Mouse (Mus musculus) limb, embryonic 11.5 days (tissue): ENCODE measurements around the gene Banp. TPM values are rescaled to one million over a fixed set of nuclear protein-coding genes. Genes with fewer than 3 reads are reported as not detected.

Source experiments
- ATAC-seq: fragments of 200-750 bp; cut with Nextera tagmentation; 2 replicates; pipeline ENCODE4 v1.8.0; 2017; ENCODE audit warnings: low read depth; ENCODE audit not compliant: insufficient number of reproducible peaks, low FRiP score, low TSS enrichment
- DNase-seq: peaks from one replicate; pipeline ENCODE4 v3.0.0-alpha.2; 2015; ENCODE audit warnings: low spot score
- H3K27ac ChIP-seq: fragments of 300-500 bp; sonication (generic); replicated peaks from 2 replicates; pipeline ENCODE4 v1.5.1; 2014; ENCODE audit warnings: low read depth, mild to moderate bottlenecking, low read length
- H3K27me3 ChIP-seq: fragments of 300-500 bp; sonication (generic); 2 replicates; pipeline ENCODE4 v1.6.1; 2014; ENCODE audit warnings: mild to moderate bottlenecking, low read length, mixed read lengths; ENCODE audit not compliant: control insufficient read depth, insufficient read depth
- H3K36me3 ChIP-seq: fragments of 300-500 bp; sonication (generic); 2 replicates; pipeline ENCODE4 v1.6.1; 2014; ENCODE audit warnings: mild to moderate bottlenecking, low read length, moderate library complexity, mixed read lengths; ENCODE audit not compliant: control insufficient read depth, insufficient read depth
- H3K4me1 ChIP-seq: fragments of 300-500 bp; sonication (generic); 2 replicates; pipeline ENCODE4 v1.6.1; 2014; ENCODE audit warnings: low read length, mixed read lengths; ENCODE audit not compliant: control insufficient read depth, insufficient read depth
- H3K4me2 ChIP-seq: fragments of 300-500 bp; sonication (generic); 2 replicates; pipeline ENCODE4 v1.6.1; 2014; ENCODE audit warnings: low read depth, mild to moderate bottlenecking, moderate library complexity; ENCODE audit not compliant: severe bottlenecking
- H3K4me3 ChIP-seq: fragments of 300-500 bp; sonication (generic); 2 replicates; pipeline ENCODE4 v1.5.1; 2014; ENCODE audit warnings: low read depth, low read length
- H3K9ac ChIP-seq: fragments of 300-500 bp; sonication (generic); 2 replicates; pipeline ENCODE4 v1.6.1; 2014; ENCODE audit warnings: mild to moderate bottlenecking, low read length
- H3K9me3 ChIP-seq: fragments of 300-500 bp; sonication (generic); 2 replicates; pipeline ENCODE4 v1.6.1; 2016; ENCODE audit warnings: low read length; ENCODE audit not compliant: control insufficient read depth
- WGBS: fragments of 180-500 bp; shearing (Covaris S2); extraction: QIAGEN DNeasy Blood & Tissue Kit; methylation state at CpG from one replicate; pipeline ENCODE4 v1.1.7; 2014; 5-methylcytosine and 5-hydroxymethylcytosine counted together
- polyA plus RNA-seq: library from polyadenylated mRNA; unstranded; fragments of >200 nt; fragmentation: Nextera tagmentation; extraction: Ambion mirVana; gene quantifications from 2 replicates; pipeline ENCODE4 v1.2.1, GENCODE M21; 2014

Gene Banp
- polyA plus RNA-seq, 1 experiment from 2014 or later = 58.1 TPM

GRCm38 (mm10) chr8:121943057-121943540 lies 6.5 kb upstream of the Banp start:
- 35% methylated on average over 2 of the region's 2 CpGs for WGBS
- H3K27me3 ChIP-seq = no peaks in the 10 kb centered on the region
- no peak overlapping the region for H3K4me2 ChIP-seq
- DNase-seq (no peak), ATAC-seq (no peak)
- H3K9me3 ChIP-seq = no peaks in the 10 kb centered on the region
- peaks cover 11% of the 10 kb centered on the region for H3K4me1 ChIP-seq
- no peaks in the 10 kb centered on the region for H3K36me3 ChIP-seq
- no peak overlapping the region for H3K9ac ChIP-seq
- no peak overlapping the region for H3K4me3 ChIP-seq
- H3K27ac ChIP-seq = no peak overlapping the region

DNA sequence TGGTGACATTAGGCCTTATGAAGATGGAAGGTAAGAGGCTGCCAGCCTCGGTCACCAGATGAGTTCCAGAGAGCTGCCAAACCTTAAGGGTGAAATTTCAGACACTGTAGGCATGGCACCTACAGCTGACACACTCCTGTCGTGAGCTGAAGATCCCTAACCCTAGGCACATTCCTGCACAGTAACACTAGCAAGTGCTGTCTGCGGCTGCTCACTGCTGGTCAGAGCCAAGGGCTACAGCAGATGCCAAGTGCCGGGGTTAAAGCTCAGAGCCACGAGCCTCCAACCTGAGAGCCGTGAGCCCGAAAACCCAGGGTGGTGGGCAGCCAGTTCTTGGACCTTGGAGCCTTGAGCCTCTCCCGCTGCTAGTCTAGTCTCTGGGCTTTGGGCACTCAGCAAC lies 5.8 kb upstream of the Banp start:
- no peaks in the 10 kb centered on the region for H3K9me3 ChIP-seq
- no peaks in the 10 kb centered on the region for H3K27me3 ChIP-seq
- H3K4me1 ChIP-seq = peaks cover 16% of the 10 kb centered on the region
- DNase-seq (no peak), ATAC-seq (no peak)
- 80% methylated on average over 8 of the region's 8 CpGs for WGBS
- H3K4me3 ChIP-seq = no peak overlapping the region
- H3K27ac ChIP-seq = no peak overlapping the region
- H3K36me3 ChIP-seq = no peaks in the 10 kb centered on the region
- no peak overlapping the region for H3K4me2 ChIP-seq
- H3K9ac ChIP-seq = no peak overlapping the region

GRCm38 (mm10) chr8:121944831-121945230 lies 4.7 kb upstream of the Banp start, which contains the start of gene Car5a:
Gene Car5a, minus strand, starts transcription at chr8:121944904.
- DNase-seq = no peak
- no peak within 1 kb of the TSS for H3K4me3 ChIP-seq
- H3K27ac ChIP-seq = no peak within 1 kb of the TSS
- H3K9me3 ChIP-seq = no peaks in the 10 kb centered on the region
- H3K4me2 ChIP-seq = no peak within 1 kb of the TSS
- no peak for ATAC-seq
- no peaks in the 10 kb centered on the region for H3K36me3 ChIP-seq
- peaks cover 21% of the 10 kb centered on the region for H3K4me1 ChIP-seq
- no peak within 1 kb of the TSS for H3K9ac ChIP-seq
- H3K27me3 ChIP-seq = no peaks in the 10 kb centered on the region

DNA sequence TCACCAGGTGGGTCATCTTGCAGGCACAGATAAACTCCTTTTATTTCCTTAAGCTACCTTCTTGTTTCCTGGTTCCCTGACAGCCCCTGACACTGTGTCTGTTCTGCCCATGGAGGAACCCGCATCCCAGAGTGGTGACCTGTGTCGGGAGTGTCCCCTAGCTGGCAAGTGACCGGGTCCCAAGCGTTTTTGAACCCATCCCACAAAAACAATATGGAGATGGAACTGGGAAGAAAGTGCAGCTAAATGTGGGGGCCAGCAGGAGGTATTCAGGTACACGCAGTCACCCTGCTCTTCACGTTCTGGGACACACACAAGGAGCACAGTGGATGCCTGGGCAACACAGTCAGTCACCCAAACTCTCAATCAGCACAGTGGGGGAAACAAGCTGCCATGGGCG lies 3.2 kb upstream of the Banp start:
- Histone ChIP-seq H3K9me3 (no peaks in the 10 kb centered on the region), H3K36me3 (no peaks in the 10 kb centered on the region), H3K27ac (no peak overlapping the region), H3K4me1 (peaks cover 21% of the 10 kb centered on the region), H3K27me3 (no peaks in the 10 kb centered on the region), H3K4me3 (no peak overlapping the region), H3K9ac (no peak overlapping the region), H3K4me2 (no peak overlapping the region)
- ATAC-seq = no peak
- no peak for DNase-seq
- WGBS = 83% methylated on average over 7 of the region's 7 CpGs

DNA sequence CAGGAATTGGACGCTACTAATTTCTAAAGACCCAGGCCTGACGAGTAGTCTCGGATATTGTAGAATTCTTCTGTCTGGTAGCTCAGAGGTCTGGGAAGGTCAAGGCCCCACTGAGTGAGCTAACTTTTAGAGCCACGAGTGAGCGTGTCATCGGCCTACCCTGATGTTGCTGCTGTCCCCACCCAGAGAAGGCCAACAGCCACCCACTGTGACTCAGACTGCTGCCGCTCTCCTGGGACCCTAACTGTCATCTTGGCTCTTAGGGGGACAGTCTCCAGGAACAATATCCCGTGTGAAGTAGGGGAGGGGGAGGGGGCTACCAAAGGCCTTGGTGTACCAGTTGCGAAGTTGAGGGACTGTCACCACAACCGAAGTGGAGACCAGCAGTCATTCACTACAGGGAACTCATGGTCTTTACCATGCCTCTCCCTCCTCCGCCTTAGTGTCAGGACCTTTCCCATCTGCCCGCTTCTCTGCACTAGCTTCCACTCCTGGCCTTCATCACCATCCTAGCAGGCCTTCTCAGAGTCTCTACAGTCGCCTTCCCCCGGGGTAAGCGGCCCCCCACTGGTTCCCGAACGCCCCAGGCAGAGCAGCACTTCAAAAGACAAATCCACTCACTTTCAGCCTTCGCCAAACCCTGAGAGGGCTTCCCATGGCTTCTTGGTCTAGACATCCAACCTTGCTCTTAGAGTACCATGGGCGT lies 2.4 kb upstream of the Banp start:
- H3K36me3 ChIP-seq = no peaks in the 10 kb centered on the region
- H3K27me3 ChIP-seq = no peaks in the 10 kb centered on the region
- peak overlapping the region; percentile 88 for H3K27ac ChIP-seq
- peak overlapping the region; percentile 67 for H3K9ac ChIP-seq
- H3K9me3 ChIP-seq = no peaks in the 10 kb centered on the region
- peak overlapping the region; percentile 32 for H3K4me3 ChIP-seq
- peaks cover 23% of the 10 kb centered on the region for H3K4me1 ChIP-seq
- 28% methylated on average over 19 of the region's 19 CpGs for WGBS
- DNase-seq = no peak
- H3K4me2 ChIP-seq = peak overlapping the region; percentile 72
- ATAC-seq = no peak

- WGBS = under 1% methylated on average over 18 of the region's 18 CpGs
- H3K4me2 ChIP-seq = peak overlapping the region; percentile 72
- H3K36me3 ChIP-seq = no peaks in the 10 kb centered on the region
- peaks cover 23% of the 10 kb centered on the region for H3K4me1 ChIP-seq
- H3K4me3 ChIP-seq = peak overlapping the region; percentile 32
- H3K27me3 ChIP-seq = no peaks in the 10 kb centered on the region
- no peaks in the 10 kb centered on the region for H3K9me3 ChIP-seq
- DNase-seq (peak; percentile 96), ATAC-seq (peak; percentile 49; the same call in 1 of the 2 replicates)
- H3K27ac ChIP-seq = peak overlapping the region; percentile 88
- H3K9ac ChIP-seq = peak overlapping the region; percentile 67
Measured at GRCm38 (mm10) chr8:121947753-121948141, 1.8 kb upstream of the Banp start.

GRCm38 (mm10) chr8:121948321-121949145 lies 1.0 kb upstream of the Banp start:
- WGBS = 60% methylated on average over 19 of the region's 19 CpGs
- H3K36me3 ChIP-seq = peaks cover 4% of the 10 kb centered on the region; the same call in 1 of the 2 replicates
- H3K9ac ChIP-seq = peak overlapping the region; percentile 53; the same call in 1 of the 2 replicates
- H3K9me3 ChIP-seq = no peaks in the 10 kb centered on the region
- H3K4me3 ChIP-seq = peak overlapping the region; percentile 32
- DNase-seq = no peak
- peak overlapping the region; percentile 72 for H3K4me2 ChIP-seq
- no peak for ATAC-seq
- H3K4me1 ChIP-seq = peaks cover 23% of the 10 kb centered on the region
- no peaks in the 10 kb centered on the region for H3K27me3 ChIP-seq
- H3K27ac ChIP-seq = peak overlapping the region; percentile 88

- WGBS = under 1% methylated on average over 62 of the region's 66 CpGs
- Histone ChIP-seq H3K4me2 (peak overlapping the region; percentile 93), H3K4me3 (peak overlapping the region; percentile 90), H3K9me3 (no peaks in the 10 kb centered on the region), H3K27ac (peak overlapping the region; percentile 92), H3K4me1 (peaks cover 23% of the 10 kb centered on the region), H3K36me3 (peaks cover 6% of the 10 kb centered on the region; the same call in 1 of the 2 replicates), H3K27me3 (no peaks in the 10 kb centered on the region), H3K9ac (peak overlapping the region; percentile 92)
- DNase-seq (peak; percentile 98), ATAC-seq (peak; percentile 91)
Measured at GRCm38 (mm10) chr8:121949941-121950748, 595 bp downstream of the Banp start.
